Mouse (Mus musculus) erythroblast, embryonic 14.5 days (primary cell): Measurements from ENCODE around the gene Sumo2. TPM values are rescaled to one million over a fixed set of nuclear protein-coding genes. Genes with fewer than 3 reads are reported as not detected.
"Not testable (repeated sequence)": the region's sequence is repeated elsewhere in the genome, so short reads cannot be mapped to it uniquely, and the experiment has no call there.

Experiments
- H3K27me3 ChIP-seq: 2 replicates; pipeline ENCODE4 v1.6.1; 2012; ENCODE audit warnings: inconsistent platforms; ENCODE audit not compliant: control insufficient read depth
- H3K36me3 ChIP-seq: 2 replicates; pipeline ENCODE4 v1.6.1; 2012; ENCODE audit warnings: mild to moderate bottlenecking, inconsistent platforms; ENCODE audit not compliant: control insufficient read depth
- H3K4me1 ChIP-seq: 2 replicates; pipeline ENCODE4 v1.6.1; 2012; ENCODE audit warnings: inconsistent platforms; ENCODE audit not compliant: control insufficient read depth
- H3K4me3 ChIP-seq: replicated peaks from 2 replicates; pipeline ENCODE3; 2012; ENCODE audit warnings: moderate library complexity, mild to moderate bottlenecking, inconsistent platforms
- H3K9me3 ChIP-seq: 2 replicates; pipeline ENCODE4 v1.6.1; 2012; ENCODE audit warnings: low read length, inconsistent platforms, mixed read lengths; ENCODE audit not compliant: control insufficient read depth
- GATA1 ChIP-seq: IDR thresholded peaks from 2 replicates; pipeline ENCODE4 v1.6.1; 2012; ENCODE audit warnings: low read length, inconsistent platforms, mixed read lengths
- TAL1 ChIP-seq: IDR thresholded peaks from 3 replicates; pipeline ENCODE4 v1.6.1; 2012; ENCODE audit warnings: low read length, inconsistent platforms, mixed read lengths
- polyA plus RNA-seq: library from polyadenylated mRNA; stranded (reverse); fragments of >175 nt; gene quantifications from 2 replicates; pipeline ENCODE4 v1.2.3, GENCODE M21; 2012

Sumo2 gene
- polyA plus RNA-seq, 1 experiment: 31.3 TPM

GRCm38 (mm10) chr11:115478296-115478938 is 57.7 kb downstream of the Sumo2 start:
- H3K4me3 ChIP-seq: no peak overlapping the region
- TF ChIP-seq GATA1 (no peak), TAL1 (no peak)
- peaks cover 7% of the 10 kb centered on the region for H3K36me3 ChIP-seq
- H3K4me1 ChIP-seq: peaks cover 46% of the 10 kb centered on the region
- H3K27me3 ChIP-seq: no peaks in the 10 kb centered on the region
- no peaks in the 10 kb centered on the region for H3K9me3 ChIP-seq

- H3K4me1 ChIP-seq: peaks cover 50% of the 10 kb centered on the region
- not testable (repeated sequence) for H3K4me3 ChIP-seq, H3K9me3 ChIP-seq, H3K36me3 ChIP-seq, H3K27me3 ChIP-seq
These were observed 58.7 kb downstream of the Sumo2 start for GRCm38 (mm10) chr11:115477388-115477787.

GRCm38 (mm10) chr11:115476630-115477029 is 59.4 kb downstream of the Sumo2 start:
- H3K4me3 ChIP-seq: peak overlapping the region; percentile 88
- H3K9me3 ChIP-seq, H3K36me3 ChIP-seq, H3K27me3 ChIP-seq: not testable (repeated sequence)
- H3K4me1 ChIP-seq: peaks cover 50% of the 10 kb centered on the region

GRCm38 (mm10) chr11:115475758-115476237 is 60.3 kb downstream of the Sumo2 start:
- H3K4me3 ChIP-seq: peak overlapping the region; percentile 88
- TF ChIP-seq TAL1: no peak
- TF ChIP-seq GATA1: no peak
- H3K9me3 ChIP-seq: no peaks in the 10 kb centered on the region
- H3K4me1 ChIP-seq: peaks cover 50% of the 10 kb centered on the region
- peaks cover 7% of the 10 kb centered on the region for H3K36me3 ChIP-seq
- no peaks in the 10 kb centered on the region for H3K27me3 ChIP-seq

- TF ChIP-seq TAL1 (no peak), GATA1 (no peak)
- Histone ChIP-seq H3K9me3 (no peaks in the 10 kb centered on the region), H3K4me3 (peak within 1 kb of the TSS; percentile 88), H3K36me3 (peaks cover 5% of the 10 kb centered on the region), H3K4me1 (peaks cover 50% of the 10 kb centered on the region), H3K27me3 (no peaks in the 10 kb centered on the region)
These were observed 60.9 kb downstream of the Sumo2 start, which contains the start of gene Armc7 for GRCm38 (mm10) chr11:115475025-115475757. Gene Armc7, plus strand, starts transcription at chr11:115475667.

GRCm38 (mm10) chr11:115473626-115474275 is 62.3 kb downstream of the Sumo2 start:
- H3K9me3 ChIP-seq: no peaks in the 10 kb centered on the region
- H3K4me1 ChIP-seq: peaks cover 45% of the 10 kb centered on the region
- no peak for TF ChIP-seq GATA1
- TF ChIP-seq TAL1: no peak
- peak overlapping the region; percentile 8 for H3K4me3 ChIP-seq
- H3K27me3 ChIP-seq: no peaks in the 10 kb centered on the region
- H3K36me3 ChIP-seq: no peaks in the 10 kb centered on the region

Other genes starting within 250 kb of the Sumo2 start
- gene Fads6, start 238.6 kb downstream of the Sumo2 start, polyA plus RNA-seq: 0.01 TPM in 1 of 2 replicates, not detected in the other
- not detected in 2 replicates for gene Otop2, start 229.1 kb downstream of the Sumo2 start, polyA plus RNA-seq
- not detected in 2 replicates for gene Ush1g, start 214.2 kb downstream of the Sumo2 start, polyA plus RNA-seq
- not detected in 2 replicates for gene Otop3, start 201.5 kb downstream of the Sumo2 start, polyA plus RNA-seq
- 0.03 TPM in 1 of 2 replicates, not detected in the other for gene Hid1, start 168.5 kb downstream of the Sumo2 start, polyA plus RNA-seq
- 0.01 TPM in 1 of 2 replicates, not detected in the other for gene Cdr2l, start 154.4 kb downstream of the Sumo2 start, polyA plus RNA-seq
- gene Mrpl58, start 132.5 kb downstream of the Sumo2 start, polyA plus RNA-seq: 5.7 and 6.6 TPM in 2 replicates
- gene Atp5h, start 116.3 kb downstream of the Sumo2 start, polyA plus RNA-seq: 19.5 and 23.1 TPM in 2 replicates
- 1.3 and 1.9 TPM in 2 replicates for gene Kctd2, start 116.1 kb downstream of the Sumo2 start, polyA plus RNA-seq
- not detected in 2 replicates for gene Trim80, start 95.7 kb downstream of the Sumo2 start, polyA plus RNA-seq
- gene Slc16a5, start 73.8 kb downstream of the Sumo2 start, polyA plus RNA-seq: 0.02 TPM in 1 of 2 replicates, not detected in the other
- 0.73 and 0.87 TPM in 2 replicates for gene Armc7, start 60.6 kb downstream of the Sumo2 start, polyA plus RNA-seq
- gene Nt5c, start 44.4 kb downstream of the Sumo2 start, polyA plus RNA-seq: 4.8 and 6.4 TPM in 2 replicates
- gene Jpt1, start 21.9 kb downstream of the Sumo2 start, polyA plus RNA-seq: 82.3 and 86.6 TPM in 2 replicates
- 2.8 and 4.0 TPM in 2 replicates for gene Nup85, start 28.2 kb upstream of the Sumo2 start, polyA plus RNA-seq
- 5.1 and 6.7 TPM in 2 replicates for gene Mrps7, start 67.6 kb upstream of the Sumo2 start, polyA plus RNA-seq
- 0.78 and 0.93 TPM in 2 replicates for gene Gga3, start 67.8 kb upstream of the Sumo2 start, polyA plus RNA-seq
- gene Mif4gd, start 76.7 kb upstream of the Sumo2 start, polyA plus RNA-seq: 3.6 and 4.8 TPM in 2 replicates
- 0.99 and 1.3 TPM in 2 replicates for gene Slc25a19, start 92.0 kb upstream of the Sumo2 start, polyA plus RNA-seq
- gene Grb2, start 172.3 kb upstream of the Sumo2 start, polyA plus RNA-seq: 3.4 and 3.8 TPM in 2 replicates
- 6.1 and 6.3 TPM in 2 replicates for gene Tmem94, start 229.2 kb upstream of the Sumo2 start, polyA plus RNA-seq